ENCODE assay signal across 9 mouse cellular contexts in genomic region chr10:118979339-118979738, GRCm38 (mm10).
A peak's percentile ranks its signal among the peaks of the same experiment; 100 is the strongest.
DNase-seq lines count a peak whose midpoint lies in the region; ATAC-seq and TF ChIP-seq lines count a peak whose summit lies in the region.
"Had no signal": no experiment of that assay in that cellular context is flagged by ENCODE, and none has a peak within 500 bp of the region (broad histone marks: within the 10 kb centered on the region; RNA-seq: fewer than 3 reads in every experiment).

No protein-coding gene starts in this region.

- ATAC-seq in midbrain, embryonic 14.5 days (ENCODE audit: low FRiP score, low TSS enrichment): no peak
- ATAC-seq in midbrain, embryonic 13.5 days: no peak

- peak; percentile 34 for DNase-seq in gastrocnemius, adult 2 months
- DNase-seq in gastrocnemius, adult 8-10 months (ENCODE audit: low spot score in 2 of 2): no peak
- peak; percentile 54 for DNase-seq in midbrain, embryonic 14.5 days
- DNase-seq in lung, postnatal 4 days: peak; percentile 25 to 39
- DNase-seq in spleen, postnatal 14 days (ENCODE audit: low spot score in 2 of 2): no peak
- no peak for DNase-seq in natural killer cell, adult 2 months (ENCODE audit: low spot score in 2 of 2)
- no peak for DNase-seq in cerebellum, adult 11 months
- DNase-seq: heart, adult 18-20 months had no signal

- no peaks in the 10 kb centered on the region for H3K27me3 ChIP-seq in midbrain, embryonic 14.5 days (ENCODE audit: control insufficient read depth, insufficient read depth, low read length)
- peaks cover 12% of the 10 kb centered on the region; the same call in 1 of the 2 replicates for H3K27me3 ChIP-seq in midbrain, embryonic 13.5 days

- no peaks in the 10 kb centered on the region for H3K36me3 ChIP-seq in midbrain, embryonic 14.5 days (ENCODE audit: control insufficient read depth, insufficient read depth, low read length)
- no peaks in the 10 kb centered on the region for H3K36me3 ChIP-seq in midbrain, embryonic 13.5 days

- no peak for TF ChIP-seq CTCF in gastrocnemius, adult 2 months (IDR thresholded peaks at IDR 0.05)

- peaks cover 4% of the 10 kb centered on the region; the same call in 1 of the 2 replicates for H3K9me3 ChIP-seq in midbrain, embryonic 14.5 days (ENCODE audit: control insufficient read depth, low read length)
- H3K9me3 ChIP-seq in midbrain, embryonic 13.5 days: peaks cover 3% of the 10 kb centered on the region; the same call in 1 of the 2 replicates

- intact Hi-C loops in gastrocnemius, adult 2 months (cut with DNase I): no loop called here

- WGBS in midbrain, embryonic 14.5 days: 55% methylated on average over 13 of the region's 13 CpGs
- WGBS in midbrain, embryonic 13.5 days: 50% methylated on average over 13 of the region's 13 CpGs

- no peak overlapping the region for H3K27ac ChIP-seq in gastrocnemius, adult 2 months
- H3K27ac ChIP-seq in midbrain, embryonic 14.5 days (replicated peaks; ENCODE audit: low read depth, low read length): no peak overlapping the region
- H3K27ac ChIP-seq in midbrain, embryonic 13.5 days: no peak overlapping the region

- H3K4me1 ChIP-seq in midbrain, embryonic 14.5 days (ENCODE audit: control insufficient read depth, insufficient read depth, low read length): no peaks in the 10 kb centered on the region
- H3K4me1 ChIP-seq in midbrain, embryonic 13.5 days (replicated peaks): no peaks in the 10 kb centered on the region

- no peak overlapping the region for H3K4me2 ChIP-seq in midbrain, embryonic 14.5 days (ENCODE audit: low read length)
- no peak overlapping the region for H3K4me2 ChIP-seq in midbrain, embryonic 13.5 days (replicated peaks)

- H3K9ac ChIP-seq in midbrain, embryonic 14.5 days (replicated peaks; ENCODE audit: low read length): no peak overlapping the region
- no peak overlapping the region for H3K9ac ChIP-seq in midbrain, embryonic 13.5 days (replicated peaks)

- no peak overlapping the region for H3K4me3 ChIP-seq in gastrocnemius, adult 2 months
- H3K4me3 ChIP-seq in midbrain, embryonic 14.5 days (replicated peaks; ENCODE audit: low read depth, low read length): no peak overlapping the region
- H3K4me3 ChIP-seq in midbrain, embryonic 13.5 days (replicated peaks): no peak overlapping the region

Comparison
In these comparisons a context has a peak if more than half of its experiments do, and no peak if none do; other contexts are left out.
1. DNase-seq: peak in gastrocnemius, adult 2 months (single experiment), midbrain, embryonic 14.5 days (single experiment) and lung, postnatal 4 days (2 of 2); none in gastrocnemius, adult 8-10 months (0 of 2), spleen, postnatal 14 days (0 of 2), natural killer cell, adult 2 months (0 of 2) and cerebellum, adult 11 months (single experiment).